Mouse (Mus musculus): ENCODE measurements around the gene Adam8.

The Adam8 gene

GRCm38 (mm10) chr7:139978278-139978892 lies 14.0 kb downstream of the Adam8 start, which contains the start of gene 6430531B16Rik:
Gene 6430531B16Rik (minus strand): TSS chr7:139978755.
- peak; percentile 81 for DNase-seq

GRCm38 (mm10) chr7:139975471-139975870 lies 16.9 kb downstream of the Adam8 start:
- no peak for DNase-seq

- no peak for DNase-seq
Observed at GRCm38 (mm10) chr7:139974307-139974706, 18.1 kb downstream of the Adam8 start.

GRCm38 (mm10) chr7:139972923-139973331 lies 19.4 kb downstream of the Adam8 start:
- no peak for DNase-seq

GRCm38 (mm10) chr7:139971436-139971835 lies 20.9 kb downstream of the Adam8 start:
- DNase-seq: no peak

GRCm38 (mm10) chr7:139970979-139971378 lies 21.4 kb downstream of the Adam8 start:
- no peak for DNase-seq

- DNase-seq: no peak
Observed at GRCm38 (mm10) chr7:139970216-139970919, 22.0 kb downstream of the Adam8 start.

GRCm38 (mm10) chr7:139969348-139970130 lies 22.8 kb downstream of the Adam8 start:
- DNase-seq: peak; percentile 55

- DNase-seq: no peak
Observed at GRCm38 (mm10) chr7:139968428-139968827, 23.9 kb downstream of the Adam8 start.

- no peak for DNase-seq
Observed at GRCm38 (mm10) chr7:139967175-139967574, 25.2 kb downstream of the Adam8 start.

- DNase-seq: no peak
Observed at GRCm38 (mm10) chr7:139963814-139964213, 28.5 kb downstream of the Adam8 start.

GRCm38 (mm10) chr7:139961141-139961540 lies 31.2 kb downstream of the Adam8 start:
- DNase-seq: no peak

GRCm38 (mm10) chr7:139957958-139958357 lies 34.4 kb downstream of the Adam8 start:
- DNase-seq: no peak

GRCm38 (mm10) chr7:139957437-139957836 lies 34.9 kb downstream of the Adam8 start:
- DNase-seq: no peak

- DNase-seq: no peak
Observed at GRCm38 (mm10) chr7:139956658-139957057, 35.7 kb downstream of the Adam8 start.

GRCm38 (mm10) chr7:139955505-139955904 lies 36.9 kb downstream of the Adam8 start:
- no peak for DNase-seq

- DNase-seq: no peak
Observed at GRCm38 (mm10) chr7:139951991-139952633, 40.2 kb downstream of the Adam8 start.

- no peak for DNase-seq
Observed at GRCm38 (mm10) chr7:139951079-139951478, 41.3 kb downstream of the Adam8 start.

- DNase-seq: peak; percentile 14
Observed at GRCm38 (mm10) chr7:139950283-139950971, 41.9 kb downstream of the Adam8 start.

GRCm38 (mm10) chr7:139949893-139950282 lies 42.5 kb downstream of the Adam8 start:
- no peak for DNase-seq

- DNase-seq: no peak
Observed at GRCm38 (mm10) chr7:139946032-139946431, 46.3 kb downstream of the Adam8 start.

GRCm38 (mm10) chr7:139945516-139945915 lies 46.8 kb downstream of the Adam8 start:
- no peak for DNase-seq
